Mouse (Mus musculus) adrenal gland (tissue): ENCODE results near the gene Negr1.

Source experiments
- intact Hi-C: fragments of 180-260 bp; cut with DNase I; formaldehyde crosslinking; loops from one replicate; pipeline ENCODE4 v1.15.1; 2025

Gene Negr1

DNA sequence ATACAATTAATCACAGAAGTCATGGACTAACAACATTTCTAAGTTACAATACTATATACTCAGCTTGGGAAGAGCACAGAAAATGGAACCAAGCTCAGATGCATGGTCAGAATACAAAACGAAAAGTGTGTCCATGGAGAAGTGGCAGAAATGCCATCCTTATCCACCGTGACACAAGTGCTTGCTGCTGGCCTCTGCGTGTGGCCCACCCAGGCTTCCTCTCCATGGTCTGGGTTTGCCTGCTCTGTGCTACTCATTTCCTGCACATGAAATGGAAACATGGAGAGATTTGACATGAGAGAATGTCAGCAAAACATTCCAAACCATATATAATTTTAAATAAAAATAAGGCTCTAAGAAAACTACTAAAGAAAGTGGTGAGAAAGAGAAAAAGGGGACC lies 645.2 kb downstream of the Negr1 start:
- intact Hi-C loops: no loop called here

DNA sequence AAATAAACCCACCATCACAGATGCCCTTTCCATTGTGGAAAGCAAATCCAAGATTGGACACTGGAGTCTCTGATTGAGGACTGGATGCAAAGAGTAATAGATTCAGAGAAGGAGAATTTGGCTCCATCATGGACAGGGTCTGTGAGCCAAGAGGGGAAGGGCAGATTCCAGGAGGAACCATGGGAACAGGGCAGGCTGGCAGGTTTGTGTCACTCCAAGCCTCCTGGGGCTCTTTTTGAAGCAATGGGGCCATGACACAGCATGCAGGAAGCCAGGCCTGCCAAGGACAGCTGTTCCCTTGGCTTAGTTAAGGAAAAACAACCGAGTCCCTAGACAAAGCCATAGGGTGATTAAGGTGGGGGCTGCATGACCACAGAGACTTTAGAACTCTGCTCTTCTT lies 647.4 kb downstream of the Negr1 start:
- intact Hi-C loops: no loop called here

DNA sequence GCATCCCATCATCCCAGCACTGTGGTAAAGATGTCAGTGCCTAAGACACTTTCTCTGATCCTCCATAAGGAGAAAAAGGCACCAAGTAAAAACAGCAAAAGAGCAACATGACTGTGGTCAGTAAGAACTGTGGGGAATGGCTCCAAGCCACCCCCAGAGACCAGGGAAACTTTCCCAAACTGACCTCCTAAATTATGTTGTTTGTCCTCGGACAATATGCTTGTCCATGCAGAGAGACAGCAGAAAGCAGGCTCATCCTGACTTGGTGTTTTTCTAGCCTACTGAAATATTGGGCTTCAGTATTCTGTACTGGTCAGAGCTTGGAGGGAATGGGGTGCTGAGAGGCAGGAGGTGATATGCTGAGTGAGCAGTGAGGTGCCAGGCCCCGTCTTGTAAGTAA lies 647.8 kb downstream of the Negr1 start:
- intact Hi-C loops: no loop called here

DNA sequence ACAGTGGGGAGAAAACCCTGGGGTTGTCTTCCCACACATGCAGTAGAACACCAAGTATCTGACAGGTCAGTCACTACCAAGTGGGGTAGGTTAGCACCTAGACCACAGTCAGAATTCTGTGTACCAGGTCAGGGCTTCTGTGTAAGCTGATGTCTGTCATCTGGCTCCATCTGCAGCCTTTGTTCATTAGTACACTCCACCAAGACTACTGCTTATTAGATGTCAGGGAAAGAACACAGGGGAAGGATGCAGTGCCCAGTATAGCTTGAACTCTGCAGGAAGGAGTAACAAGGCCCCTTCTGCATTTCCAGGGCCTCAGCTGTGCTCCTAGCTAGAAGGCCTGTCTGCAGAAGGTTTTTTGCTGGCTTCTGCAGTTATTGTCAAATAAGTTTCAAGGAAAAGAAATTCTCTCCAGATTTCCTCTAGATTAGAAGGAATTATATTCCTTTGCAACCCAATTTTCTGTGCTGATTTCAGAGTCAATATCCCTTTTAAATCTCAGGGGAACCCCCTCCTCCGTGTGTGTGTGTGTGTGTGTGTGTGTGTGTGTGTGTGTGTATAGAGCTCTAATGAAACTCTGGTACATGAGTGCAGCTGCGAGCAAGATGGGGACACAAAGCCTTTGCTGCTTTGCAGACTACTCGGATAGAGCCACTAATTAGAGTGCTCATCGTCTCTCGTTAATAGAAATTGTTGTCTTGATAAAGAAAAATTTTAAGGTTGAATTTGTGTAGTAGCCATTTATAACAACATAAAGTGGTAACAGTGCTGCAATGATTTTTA lies 654.5 kb downstream of the Negr1 start:
- intact Hi-C loops: no loop called here

DNA sequence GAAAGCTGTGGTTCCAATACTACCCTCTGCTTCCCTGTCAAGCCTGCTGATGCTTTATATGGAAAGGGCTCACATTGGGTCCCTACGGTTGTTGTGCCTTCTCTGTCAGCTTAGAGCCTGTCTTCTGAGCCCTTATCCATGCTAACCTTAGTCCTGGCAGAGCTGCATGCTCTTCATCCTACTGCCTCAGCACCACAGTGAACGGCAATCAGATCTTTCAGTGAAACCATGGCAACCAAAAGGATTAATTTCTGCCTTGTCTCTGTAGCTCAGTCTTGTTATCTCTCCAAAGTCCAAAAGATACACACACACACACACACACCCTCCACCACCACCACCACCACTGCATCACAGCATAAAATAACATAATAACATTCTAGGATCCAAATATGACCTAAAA lies 656.2 kb downstream of the Negr1 start:
- intact Hi-C loops: no loop called here

DNA sequence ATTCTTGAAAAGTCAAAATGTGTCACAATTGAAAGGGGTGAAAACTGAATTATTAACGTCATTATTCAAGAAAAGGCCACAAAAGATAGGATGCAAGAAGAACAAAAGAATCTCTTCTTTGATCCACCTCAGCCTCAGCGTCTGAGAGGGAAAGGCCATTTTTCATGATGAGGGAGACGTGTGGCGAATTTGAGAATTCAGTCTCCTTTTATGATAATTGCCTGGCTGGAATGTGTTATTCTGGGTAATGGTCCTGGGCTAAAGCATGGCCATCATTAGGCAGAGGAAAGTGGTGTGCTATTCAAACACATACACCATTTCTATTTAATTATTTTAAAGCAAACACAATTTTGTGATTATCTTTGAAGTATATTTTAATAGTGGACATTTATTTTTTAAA lies 663.3 kb downstream of the Negr1 start:
- intact Hi-C loops: no loop called here

DNA sequence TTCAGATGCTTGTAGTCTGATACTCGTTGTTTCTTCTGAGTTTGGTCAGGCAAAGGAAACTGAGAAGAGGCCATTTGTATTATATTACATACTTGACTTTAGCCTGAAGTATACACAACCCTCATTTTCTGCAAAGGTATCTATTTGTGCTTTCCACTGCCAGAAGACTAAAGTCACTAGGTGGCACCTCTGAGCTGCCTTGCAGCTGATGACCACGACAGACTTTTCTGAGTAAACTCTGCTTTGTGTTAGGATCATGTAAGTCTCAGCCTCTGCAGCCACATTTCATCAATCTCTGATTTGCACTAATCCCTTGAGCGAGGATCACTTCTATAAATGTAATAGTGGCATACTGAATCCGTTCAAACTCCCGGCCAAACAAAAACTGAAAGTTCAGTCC lies 671.1 kb downstream of the Negr1 start:
- intact Hi-C loops: loop anchor here (2.0 to 5.0 kb wide), 2 partner anchors 216 to 285 kb away; no protein-coding TSS in a partner anchor

DNA sequence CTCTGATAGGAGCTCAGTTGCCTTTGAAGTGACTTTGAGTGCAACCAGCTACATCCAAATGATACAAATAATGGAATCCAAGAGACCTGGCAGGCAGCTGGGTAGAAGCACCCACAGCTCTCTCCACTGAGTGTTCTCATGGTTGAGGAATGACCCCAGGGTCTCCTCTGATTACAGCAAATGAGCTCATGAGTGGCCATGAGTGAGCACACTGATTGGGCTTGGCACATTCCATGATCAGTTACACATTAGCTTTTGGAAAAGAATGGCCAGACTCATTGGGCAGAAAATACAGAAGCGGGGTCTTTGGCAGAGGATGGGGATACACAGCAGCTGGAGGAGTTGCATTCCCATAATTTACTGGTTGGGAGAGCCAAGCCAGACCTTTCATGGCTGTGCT lies 678.6 kb downstream of the Negr1 start:
- intact Hi-C loops: no loop called here

DNA sequence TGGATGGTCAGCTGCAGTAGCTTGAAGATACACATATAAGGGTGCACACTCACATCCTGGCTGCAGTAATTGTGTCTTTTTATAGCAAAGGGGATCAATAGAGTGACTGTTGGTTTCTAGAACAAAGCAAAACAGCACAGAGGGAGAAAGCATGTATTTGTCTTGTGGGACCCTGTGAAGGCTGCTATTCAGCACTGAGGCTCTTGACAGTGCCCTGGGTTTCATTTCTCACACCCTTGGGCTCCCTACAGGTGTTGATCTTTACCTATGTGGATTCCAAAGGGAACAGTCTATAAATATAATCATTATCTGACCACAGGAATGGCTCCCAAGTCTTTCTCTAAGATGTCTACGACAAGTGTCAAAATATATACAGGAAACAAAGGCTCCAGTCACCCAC lies 693.9 kb downstream of the Negr1 start:
- intact Hi-C loops: no loop called here

DNA sequence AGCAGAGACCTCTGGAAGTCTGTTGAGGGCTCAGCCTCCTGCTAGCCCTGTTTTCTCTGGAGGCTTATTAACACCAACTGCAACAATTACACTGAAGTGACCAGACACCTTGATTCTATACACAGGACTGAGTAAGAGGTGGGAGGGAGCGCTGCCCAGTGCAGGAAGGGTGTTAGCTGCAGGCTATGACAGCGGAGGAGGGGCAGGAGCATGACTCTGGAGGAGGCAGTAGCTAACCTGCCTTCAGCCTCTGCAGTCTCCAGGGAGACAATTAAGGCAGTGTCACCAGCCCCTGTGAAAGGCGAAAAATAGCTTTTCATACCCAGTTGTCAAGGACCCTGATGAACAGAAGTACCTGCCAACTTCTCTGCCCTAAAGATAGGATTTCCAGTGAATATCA lies 694.3 kb downstream of the Negr1 start:
- intact Hi-C loops: no loop called here

DNA sequence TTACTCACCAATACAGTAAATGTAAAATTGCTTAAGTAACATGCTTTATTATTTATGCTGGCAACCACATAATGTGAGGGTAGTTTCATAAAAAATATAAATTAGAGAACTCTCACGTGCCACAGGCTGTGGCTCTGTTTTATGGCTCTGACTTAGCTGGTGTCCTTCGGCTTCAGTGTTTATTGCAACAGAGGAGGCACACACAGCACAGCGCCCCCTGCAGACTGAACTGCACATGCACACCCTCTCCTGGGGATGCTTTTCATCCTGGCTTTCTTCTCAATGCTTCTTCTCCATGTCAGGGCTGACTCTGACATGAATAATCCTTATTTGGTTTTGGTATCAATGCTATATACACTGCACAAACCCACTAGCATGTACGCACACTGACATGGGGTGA lies 707.1 kb downstream of the Negr1 start:
- intact Hi-C loops: no loop called here

DNA sequence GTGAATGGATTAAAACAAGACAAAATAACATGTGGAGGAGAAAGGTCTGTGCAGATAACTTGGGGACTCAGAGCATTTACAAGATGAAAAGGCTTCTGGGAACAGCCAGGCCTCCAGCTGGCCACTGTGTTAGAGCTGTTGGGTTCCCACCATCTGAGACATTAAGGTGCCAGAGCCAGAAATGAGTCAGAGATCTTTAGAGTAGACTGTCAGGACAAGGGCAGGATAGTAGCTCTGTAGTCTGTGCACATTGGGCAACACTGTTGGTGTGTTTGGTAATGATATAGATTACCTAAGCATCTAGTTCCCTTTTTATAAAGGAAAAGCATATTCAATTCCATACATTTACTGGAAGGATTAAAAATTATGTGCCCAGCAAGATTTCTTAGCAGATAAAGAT lies 710.8 kb downstream of the Negr1 start:
- intact Hi-C loops: no loop called here

DNA sequence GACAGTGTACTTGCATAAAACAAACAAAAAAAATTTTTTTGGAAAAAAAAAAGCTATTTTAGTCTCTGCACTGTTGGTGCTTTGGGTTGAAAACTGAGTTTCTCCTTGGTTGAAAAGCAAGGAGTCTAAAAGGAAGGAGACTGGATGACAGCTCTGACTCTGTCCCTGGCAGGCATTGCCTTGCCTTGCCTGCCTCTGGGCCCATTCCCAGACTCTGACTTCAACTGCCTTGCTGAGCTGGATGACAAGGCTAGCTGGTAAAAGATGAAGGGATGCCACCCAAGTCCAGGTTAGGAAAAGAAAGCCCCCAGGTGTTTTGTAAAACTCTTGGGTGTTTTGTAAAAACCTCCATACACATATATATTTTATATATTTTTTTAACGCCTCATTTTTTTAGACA lies 712.5 kb downstream of the Negr1 start:
- intact Hi-C loops: no loop called here

DNA sequence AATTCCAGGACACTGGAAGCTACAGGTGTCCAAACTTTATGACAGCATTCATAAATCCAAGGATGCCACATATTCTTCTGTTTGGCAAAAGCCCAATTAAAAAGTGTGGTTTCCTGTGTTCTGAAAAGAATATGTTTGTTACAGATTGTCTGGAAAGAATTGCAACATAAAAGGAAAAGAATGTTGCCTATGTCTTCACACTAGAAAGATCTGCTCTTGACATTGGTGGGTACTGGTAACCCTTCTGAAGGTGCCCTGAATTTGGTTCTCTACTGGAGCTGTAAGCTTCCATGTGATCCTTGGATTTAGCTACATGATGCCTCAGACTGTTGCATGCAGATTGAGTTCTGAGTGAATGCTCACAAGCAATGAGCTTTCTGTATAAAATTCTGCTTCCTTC lies 718.1 kb downstream of the Negr1 start:
- intact Hi-C loops: no loop called here

DNA sequence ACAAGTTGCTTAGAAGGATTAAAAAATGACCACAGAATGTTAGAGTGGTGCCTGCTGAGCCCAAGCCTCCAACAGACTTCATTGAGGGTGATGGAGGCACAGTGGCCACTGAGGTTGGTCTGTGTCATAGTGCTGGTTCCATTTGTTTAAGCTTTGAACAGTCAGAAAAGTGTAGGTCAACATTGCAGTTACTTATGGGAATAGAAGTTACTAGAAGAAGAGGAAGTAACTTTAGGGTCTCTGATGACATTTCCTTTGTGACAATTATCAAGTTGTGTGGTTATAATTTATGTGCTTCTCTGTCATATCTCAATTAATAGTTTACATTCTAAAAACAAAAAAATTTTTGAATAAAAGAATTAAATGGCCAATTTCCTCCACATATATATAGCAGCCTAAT lies 719.7 kb downstream of the Negr1 start:
- intact Hi-C loops: no loop called here

DNA sequence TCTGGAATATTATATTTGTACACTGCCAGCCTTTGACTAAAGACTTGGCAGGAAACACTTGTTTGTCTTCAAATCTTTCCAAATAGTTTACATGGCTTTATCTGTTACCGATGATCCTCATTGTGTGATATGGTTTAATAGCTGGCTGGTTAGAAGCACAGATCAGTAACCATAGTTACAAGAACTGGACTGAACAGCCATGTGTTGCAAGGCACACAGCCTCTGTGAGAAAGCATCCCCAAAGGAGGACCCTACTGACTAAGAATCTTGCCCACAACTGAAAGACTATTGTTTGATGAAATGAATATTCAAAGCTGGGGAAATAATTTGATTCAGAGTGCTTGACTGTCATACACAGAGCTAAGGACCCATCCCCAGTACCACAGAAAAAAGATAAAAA lies 729.7 kb downstream of the Negr1 start:
- intact Hi-C loops: no loop called here

DNA sequence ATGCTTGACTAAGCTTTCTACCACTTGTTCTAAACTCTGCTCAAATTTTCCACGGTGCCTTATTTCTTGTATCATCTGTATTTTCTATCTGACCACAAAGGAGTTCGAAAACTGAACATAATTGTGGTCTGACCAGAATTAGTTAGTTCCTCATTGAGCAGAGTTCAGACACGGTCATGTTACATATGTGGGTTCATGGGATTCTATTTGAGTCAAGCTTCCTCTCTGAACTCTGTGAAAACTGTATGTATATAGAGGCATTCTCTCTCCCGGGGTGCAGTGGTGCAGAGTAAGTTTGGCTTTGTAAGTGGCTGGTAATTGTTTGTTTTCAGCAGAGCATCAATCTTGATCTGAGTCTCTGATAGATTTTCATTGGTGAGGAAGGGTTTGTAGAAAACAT lies 735.6 kb downstream of the Negr1 start:
- intact Hi-C loops: no loop called here

DNA sequence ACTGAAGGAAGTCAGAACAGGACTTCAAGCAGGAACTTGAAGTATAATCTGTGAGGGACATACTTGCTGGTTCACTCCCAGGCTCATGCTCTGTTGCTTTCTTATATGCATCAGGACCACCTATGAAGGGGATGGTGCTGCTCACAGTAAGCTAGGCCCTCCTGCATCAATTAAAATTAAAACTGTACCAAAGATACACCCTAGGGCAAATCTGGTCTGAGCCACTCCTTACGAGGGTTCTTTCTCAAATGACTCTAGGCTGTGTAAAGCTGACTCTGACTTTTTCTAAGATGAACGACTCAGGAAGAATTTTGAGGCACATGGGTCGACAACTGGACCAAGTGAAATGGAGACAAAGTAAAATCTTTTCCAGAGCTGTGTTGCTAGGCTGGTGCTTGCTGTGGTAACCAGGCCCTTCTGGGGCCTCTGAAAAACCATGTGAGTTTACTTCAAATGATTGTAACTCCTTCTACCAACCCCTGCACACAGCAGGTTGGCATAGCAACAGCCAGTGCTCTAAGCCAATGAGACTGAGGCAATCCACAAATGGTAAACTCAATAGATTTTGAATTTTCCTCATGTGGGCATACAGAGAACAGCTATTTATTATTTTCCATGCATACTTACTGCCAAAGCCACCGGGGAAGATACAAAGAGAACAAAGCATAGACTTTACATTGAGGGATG lies 742.0 kb downstream of the Negr1 start:
- intact Hi-C loops: no loop called here

DNA sequence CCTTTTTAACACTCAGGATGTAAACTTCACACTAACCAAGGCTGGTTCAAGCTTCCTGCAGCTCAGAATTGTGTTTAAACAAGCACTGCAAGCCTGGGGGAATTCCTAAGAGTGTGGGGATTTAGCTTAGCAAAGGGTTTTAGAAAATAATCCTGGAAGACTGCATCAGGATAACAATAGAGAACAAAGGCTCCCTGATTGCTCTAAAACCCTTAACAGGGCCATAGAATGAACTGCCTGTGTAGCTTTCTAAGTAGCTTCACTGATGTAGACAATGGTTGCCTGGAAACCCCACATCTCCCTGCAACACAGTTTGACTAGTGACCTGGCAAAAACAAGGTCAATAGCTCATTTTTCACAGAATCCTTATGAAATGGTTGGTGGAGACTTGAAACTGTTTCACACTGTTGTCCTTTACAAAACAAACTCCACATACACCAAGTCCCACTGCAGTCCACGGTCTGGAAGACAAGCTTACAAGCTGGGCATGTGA lies 759.5 kb downstream of the Negr1 start:
- intact Hi-C loops: no loop called here

DNA sequence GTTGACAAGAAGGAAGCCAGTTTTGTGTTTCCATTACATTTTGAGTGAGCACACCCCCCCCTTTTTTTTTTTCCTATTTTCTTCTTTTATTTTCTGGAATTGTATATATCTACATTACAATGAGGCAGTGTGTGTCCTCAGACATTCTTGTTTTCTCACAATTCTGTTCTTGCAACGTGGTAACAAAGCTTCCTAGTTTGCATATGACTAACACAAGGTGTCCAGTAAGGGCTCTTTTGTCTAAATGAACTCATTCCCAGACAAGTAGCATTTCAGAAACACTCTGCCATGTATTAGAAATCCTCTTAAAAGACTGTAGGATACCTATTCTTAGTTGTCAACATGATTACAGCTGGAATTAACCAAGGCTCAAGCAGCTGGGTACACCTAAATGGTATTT lies 760.2 kb downstream of the Negr1 start:
- intact Hi-C loops: no loop called here

DNA sequence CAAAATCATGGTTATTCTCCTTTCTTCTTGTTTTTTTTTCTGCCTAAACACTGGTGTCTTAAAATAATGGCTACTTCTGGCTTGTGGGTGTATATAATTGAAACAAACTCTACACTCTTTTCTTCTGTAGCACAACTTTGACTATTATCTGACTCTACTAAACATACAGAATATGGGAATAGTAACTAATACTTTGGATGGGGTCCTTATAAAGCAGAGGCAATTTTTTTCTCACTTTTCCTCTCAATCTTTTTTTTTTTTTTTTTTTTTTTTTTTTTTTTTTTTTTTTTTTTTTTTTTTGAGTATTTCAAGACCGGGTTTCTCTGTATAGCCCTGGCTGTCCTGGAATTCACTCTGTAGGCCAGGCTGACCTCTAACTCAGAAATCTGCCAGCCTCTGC lies 772.6 kb downstream of the Negr1 start:
- intact Hi-C loops: no loop called here

DNA sequence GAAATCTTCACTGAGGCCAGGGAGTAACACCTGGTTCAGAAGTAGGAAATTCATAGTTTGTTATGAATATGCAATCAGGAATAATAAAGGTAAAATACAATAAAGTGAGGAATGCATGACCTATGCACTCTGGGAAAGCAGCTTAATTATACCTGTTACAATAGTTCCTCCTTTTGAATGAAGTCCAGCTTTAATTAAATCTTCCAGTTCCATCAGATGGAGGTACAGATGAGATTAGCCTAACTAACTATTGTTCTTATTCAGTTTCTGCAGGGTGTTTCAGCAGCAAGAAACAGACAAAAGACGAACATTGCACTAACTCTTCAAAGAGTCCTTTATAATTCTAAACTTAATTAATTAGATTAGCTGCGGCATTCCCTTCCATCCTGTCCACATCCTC lies 787.9 kb downstream of the Negr1 start:
- intact Hi-C loops: no loop called here

DNA sequence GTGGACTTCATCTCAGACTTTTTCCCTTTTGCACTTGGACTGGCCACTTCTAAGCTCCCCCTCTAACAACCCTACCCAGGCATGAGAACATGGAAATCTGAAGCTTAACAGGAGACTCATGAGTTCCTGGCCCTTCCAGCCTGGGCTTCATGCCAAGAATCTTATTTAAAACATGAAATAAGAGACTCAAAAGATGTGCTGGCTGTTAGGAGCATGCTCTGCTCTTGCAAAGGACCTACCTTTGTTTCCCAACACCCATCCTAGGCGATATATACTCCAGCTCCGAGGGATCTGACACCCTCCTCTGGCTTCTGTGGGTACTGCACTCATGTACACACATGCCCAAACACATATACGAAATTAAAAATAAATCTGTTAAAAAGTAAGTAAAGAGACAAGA lies 797.3 kb downstream of the Negr1 start:
- intact Hi-C loops: no loop called here
